Mouse (Mus musculus): ENCODE measurements at regions not wholly inside any gene's neighbourhood (a gene's known extent, or its start where the extent isn't known, plus 50 kb on each side); places are given as distances from the start of the nearest gene placed in this dataset.

DNA sequence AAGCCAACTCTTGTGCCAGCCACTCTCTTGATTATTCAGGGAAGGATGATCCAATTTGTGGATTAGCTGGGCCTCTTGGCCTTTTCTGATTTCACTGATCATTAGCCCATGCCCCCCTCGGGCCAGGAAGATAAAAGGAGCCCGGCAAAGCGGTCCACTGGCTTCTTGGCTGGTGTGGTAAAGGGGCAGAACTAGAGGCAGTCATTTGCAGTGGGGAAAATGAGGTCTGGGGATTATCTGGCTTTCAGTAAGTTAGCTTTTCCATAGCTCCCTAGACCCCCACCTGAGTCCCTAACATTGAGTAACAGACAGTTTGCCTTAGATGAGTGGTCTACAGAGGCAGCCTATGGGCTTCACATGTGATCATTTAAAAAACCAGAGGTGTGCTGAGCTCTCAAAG lies 163.7 kb downstream of the Insig2 start:
- no peak for DNase-seq (ENCODE audit: low spot score in 2 of 2)

DNA sequence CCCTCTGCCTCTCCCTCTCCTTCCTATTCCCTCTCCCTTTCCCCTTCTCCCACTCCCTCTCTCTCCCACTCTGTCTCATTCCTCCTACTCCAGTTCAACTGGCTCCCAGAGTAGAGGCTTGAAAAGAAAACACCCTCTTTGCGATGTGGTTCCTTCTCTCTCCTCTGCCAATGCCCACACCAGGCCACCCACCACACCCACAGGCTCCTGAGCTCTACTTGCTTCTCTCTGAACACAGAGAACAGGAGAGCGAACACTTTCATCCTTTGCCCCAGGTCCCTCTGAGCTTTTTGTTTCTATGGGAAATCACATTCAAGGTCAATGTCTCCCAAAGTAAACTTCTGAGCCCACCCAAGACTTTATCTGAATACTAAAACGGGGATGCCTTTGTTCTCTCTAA lies 155.8 kb downstream of the Insig2 start:
- no peak for DNase-seq (ENCODE audit: low spot score in 2 of 2)

DNA sequence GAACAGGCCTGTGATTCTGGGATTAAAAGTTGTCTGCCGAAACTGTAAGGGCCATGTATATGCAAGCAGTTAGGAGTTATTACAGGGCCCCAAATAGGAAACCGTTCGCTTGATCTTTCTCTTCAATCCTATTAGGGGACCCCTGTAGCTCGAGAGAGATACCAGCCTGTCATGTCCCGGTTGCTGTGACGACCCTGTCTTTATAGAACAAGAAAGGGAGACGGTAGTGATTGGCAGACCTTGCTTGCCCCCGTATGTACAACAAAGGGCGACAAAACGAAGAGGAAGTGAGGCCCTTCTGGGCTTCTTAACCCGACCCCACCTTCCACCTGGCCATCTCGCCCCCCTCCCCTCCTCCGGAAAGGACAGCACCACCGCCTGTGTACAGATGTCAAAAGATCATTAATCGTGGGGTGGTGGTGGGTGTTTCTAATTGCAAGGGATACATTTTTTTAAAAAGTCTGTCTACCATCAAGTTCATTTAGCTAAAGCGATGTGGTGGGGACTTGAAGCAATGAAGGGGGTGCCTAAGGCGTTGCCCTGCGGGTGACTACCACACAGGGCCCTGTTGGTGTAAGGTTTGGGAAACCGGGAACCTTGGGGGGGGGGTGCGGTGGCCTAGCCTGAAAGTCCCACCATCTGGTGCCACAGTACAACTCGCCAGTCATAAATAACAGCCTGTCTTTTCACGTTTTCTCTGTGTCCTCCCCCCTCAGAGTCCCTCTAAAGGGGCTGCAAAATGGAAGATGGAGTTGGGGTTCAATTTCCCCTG lies 155.1 kb downstream of the Insig2 start:
- DNase-seq (ENCODE audit: low spot score in 2 of 2): no peak

DNA sequence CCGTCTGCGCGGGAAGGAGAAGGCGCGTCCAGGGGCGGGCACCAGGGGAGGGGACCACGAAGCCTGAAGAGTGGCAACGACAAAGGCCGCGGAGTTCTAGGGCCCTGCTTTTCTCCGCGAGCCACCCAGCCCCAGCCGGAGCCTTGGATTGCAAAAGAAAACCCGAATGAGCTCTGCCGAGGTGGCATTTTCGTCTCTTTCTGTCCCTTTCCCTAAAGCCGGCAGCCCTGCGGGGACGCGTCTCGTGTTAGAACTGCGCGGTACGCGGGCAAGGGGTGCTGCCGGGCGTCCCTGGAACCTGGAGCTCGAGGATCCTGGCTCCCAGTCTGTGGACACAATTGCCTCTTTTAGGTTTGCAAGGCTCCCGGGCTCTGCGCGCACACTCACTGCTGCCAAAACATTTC lies 154.5 kb downstream of the Insig2 start:
- no peak for DNase-seq (ENCODE audit: low spot score in 2 of 2)

DNA sequence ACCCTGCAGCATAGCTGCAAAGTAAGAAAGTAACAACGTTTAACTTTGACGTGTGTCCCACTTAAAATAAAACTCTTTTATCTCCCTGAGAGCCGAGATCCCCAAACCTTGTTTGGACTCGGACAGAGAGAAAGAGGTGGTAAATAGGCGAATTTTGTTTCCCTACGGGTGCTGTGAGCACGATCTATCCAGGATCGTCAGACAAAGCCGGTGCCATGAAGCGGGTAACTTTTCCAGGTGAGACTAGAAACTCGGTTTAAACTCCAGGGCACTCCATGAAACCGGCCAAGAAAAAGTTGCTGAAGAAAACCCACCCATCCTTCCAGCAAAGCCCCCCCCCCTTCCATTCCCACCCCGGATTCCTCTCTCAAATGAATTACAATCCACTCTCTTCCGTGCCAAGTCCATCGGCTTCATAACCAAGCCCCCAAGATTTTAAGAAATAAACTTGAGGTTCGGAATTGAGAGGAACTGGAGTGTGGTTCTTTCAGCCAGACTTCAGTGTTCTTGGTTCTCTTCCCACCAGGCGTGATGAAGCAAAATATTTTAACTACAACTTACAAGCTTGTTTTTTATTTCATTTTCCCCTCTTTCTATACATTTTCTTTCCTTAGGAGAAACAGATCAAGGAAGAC lies 153.7 kb downstream of the Insig2 start:
- DNase-seq (ENCODE audit: low spot score in 2 of 2): no peak

DNA sequence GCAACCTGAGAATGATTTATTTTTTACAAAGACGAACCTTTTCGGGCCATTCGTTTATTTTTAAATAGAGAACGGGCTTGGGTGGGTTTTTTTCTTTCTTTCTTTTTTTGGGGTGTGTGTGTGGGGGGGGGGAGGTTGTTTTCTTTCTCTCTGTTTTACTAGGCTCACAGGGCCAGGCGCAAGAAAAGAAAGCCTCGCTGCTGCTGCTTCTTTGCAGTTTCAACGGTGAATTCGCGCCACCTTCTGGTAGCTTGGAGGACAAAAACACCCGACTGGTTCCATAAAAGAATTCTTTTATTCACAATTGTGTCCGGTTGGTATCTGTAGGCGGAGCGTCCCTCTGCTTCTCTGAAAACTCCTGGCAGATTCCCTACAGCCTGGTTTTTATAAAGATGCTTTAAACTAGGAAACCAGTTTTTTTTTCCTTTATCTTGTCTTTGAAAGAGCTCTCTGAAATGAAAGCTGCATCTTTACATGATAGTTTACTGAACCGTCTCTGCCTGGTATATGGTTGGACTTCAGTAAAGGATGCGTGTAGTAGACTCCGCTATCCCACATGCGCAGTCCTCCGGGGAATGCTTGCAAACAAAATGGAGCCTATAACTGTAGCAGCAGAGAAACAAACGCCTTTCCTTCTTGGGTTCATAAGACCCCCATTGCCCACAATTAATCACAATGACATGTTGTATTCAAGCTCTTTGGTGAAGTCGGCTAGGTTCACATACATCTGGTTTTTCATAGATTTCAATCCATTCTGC lies 151.9 kb downstream of the Insig2 start:
- DNase-seq (ENCODE audit: low spot score in 2 of 2): peak; percentile 44 to 73

DNA sequence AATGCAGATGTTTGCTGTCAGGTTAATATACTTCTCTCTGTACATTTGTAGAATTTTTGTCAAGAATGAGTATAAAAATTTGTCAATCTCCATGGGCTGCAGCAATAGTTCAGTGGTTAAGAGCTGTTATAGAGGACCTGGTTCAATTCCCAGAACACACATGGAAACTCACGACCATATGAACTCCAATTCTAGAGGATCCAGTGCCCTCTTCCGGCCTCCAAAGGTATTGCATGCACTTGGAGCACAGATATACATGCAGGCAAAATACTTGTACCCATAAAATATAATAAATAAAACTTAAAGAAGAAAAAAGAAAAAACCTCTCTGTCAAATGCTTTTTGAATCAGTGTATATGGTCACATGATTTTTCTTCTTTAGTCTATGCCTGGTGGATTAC lies 143.5 kb downstream of the Insig2 start:
- DNase-seq (ENCODE audit: low spot score in 2 of 2): no peak

DNA sequence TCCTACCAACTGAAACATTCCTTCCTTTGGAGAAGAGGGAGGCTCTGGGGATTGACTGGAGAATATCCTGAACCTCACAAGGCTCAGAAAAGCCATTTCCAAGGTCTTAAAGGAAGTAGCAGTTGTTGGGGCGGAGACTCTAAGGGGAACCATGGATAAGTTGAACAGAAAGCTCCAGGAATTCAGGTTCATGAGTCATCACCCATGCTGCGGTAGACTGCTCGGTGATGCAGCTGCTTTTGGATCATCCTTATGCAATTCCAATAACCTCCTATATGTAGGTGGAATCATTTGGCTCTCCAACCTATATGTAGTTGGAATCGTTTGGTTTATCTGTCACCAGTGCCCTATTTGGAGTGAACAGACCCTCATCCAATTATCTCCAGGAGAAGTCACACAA lies 137.6 kb downstream of the Insig2 start:
- DNase-seq (ENCODE audit: low spot score in 2 of 2): no peak

DNA sequence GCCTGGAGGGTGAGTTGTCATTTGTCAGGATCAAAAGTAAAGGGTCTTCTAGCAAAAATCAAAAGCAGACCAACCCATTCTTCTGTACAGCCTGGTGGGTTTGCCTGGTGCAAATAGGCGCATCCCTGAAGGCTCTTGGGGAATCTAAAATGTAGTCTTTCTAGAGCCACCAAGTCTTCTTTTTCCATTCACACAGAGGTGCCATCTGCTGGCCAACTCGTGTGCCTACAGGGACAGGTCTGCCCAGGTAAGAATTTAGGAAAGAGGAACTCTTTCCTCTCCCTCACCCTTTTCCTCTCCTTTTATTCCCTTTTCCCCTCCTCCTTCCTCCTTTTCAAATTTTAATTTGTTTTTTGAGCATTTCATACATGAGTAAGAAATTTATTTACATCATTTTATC lies 116.5 kb downstream of the Insig2 start:
- no peak for DNase-seq (ENCODE audit: low spot score in 2 of 2)

DNA sequence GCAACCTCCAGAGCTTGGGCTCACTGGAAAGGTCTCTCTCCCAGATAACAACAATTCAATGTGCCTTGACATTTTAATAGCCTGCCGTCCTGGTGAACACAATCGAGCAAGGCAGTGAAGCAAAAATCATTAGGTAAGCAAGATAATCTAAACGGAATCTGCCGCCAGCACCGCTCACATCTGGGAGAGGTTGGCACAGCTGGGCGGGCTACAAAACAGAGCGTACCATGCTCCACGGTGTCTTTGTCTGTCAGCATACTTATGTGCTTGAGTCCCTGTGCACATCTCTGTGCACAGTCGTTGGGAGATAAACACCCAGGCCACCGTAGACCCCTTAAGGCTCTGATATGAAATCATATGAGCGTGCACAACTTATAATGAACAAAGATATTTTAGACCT lies 108.1 kb downstream of the Insig2 start:
- DNase-seq (ENCODE audit: low spot score in 2 of 2): no peak

DNA sequence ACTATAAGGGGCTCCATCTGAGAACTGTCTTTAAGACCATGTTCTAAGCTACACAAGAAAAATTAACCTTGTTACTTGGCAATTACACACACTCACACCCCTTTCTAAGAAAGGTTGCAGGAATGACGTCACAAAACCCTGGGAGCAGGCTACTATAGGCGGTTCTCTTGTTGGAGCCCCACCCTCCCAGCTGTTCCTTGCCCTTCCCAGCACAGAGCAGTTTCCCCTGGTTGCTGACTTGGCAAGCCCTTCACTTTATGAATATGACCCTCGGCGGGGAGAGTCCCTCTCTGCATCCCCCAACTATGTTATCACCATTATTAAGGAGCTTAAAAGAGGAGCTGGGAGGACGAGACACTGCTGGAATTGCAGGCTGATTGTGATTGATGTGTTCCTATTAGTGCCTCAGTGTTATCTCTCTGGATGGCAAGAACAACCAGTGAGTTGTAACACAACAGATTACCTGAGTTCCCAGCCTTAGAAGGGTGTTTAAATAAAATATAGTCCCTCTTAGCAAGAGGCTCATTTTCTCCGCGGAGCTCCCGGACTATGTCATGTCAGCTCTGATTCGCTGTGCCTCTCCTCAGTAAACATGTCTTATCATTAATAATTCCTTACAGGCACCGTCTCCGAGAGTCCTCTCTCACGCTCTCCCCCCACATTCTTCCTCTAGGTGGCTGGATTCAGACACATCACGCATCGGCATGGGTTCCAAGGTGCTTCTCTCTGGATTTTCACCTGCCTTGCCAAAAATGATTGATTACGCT lies 105.7 kb downstream of the Insig2 start:
- DNase-seq (ENCODE audit: low spot score in 2 of 2): no peak

DNA sequence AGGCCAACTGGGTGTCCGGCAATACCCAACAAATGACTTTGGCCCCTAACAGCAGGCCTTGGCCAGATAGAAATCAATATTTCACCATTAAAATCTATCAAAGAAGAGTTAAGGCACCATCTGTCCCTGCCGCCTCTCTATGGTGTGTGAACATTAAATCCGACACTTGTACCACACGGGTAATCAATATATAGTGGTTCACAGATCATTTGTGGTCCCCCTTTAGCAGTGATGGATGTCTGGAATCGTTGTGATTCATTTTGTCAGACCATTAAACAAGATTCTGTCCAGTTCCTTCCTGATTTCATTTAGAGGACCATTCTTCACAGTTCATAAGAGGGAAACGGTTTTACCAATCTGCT lies 105.2 kb downstream of the Insig2 start:
- DNase-seq (ENCODE audit: low spot score in 2 of 2): no peak

DNA sequence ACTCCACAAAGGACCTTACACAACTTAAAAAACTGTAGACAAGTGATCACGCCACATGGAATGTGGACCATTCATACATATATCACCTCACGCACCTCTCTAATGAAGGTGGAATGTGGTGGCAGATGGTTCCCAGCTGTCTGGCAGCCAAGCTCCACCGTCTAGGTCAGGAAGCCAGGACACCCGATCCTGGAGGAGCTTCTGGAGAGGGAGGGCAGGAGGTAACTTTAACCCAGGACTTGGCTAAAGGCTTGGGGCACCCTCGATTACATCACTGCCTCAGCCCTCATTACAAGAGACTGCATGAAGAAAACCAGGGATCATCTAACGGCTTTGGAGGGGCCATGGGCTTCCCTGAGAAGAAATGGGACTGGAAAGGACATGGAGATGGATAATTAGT lies 88.8 kb downstream of the Insig2 start:
- no peak for DNase-seq (ENCODE audit: low spot score in 2 of 2)

DNA sequence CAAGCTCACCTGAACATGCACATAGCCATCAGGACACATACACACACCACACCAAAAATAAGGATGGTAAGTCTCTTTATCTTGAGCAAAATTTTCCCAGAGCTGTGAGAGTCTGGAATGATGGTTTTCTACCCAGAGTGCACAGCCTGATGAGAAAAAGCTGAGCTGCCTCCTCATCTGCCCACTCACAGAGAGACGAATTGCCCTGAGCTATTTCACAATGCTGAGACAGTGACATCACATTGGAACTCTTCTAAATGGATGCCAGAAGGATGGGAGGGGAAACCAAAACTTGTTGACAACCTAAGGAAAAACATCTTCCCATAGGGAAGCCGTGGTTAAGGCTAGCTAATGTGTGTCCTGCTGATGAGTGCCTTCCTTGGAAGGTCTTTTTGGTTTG lies 84.8 kb downstream of the Insig2 start:
- DNase-seq (ENCODE audit: low spot score in 2 of 2): no peak

DNA sequence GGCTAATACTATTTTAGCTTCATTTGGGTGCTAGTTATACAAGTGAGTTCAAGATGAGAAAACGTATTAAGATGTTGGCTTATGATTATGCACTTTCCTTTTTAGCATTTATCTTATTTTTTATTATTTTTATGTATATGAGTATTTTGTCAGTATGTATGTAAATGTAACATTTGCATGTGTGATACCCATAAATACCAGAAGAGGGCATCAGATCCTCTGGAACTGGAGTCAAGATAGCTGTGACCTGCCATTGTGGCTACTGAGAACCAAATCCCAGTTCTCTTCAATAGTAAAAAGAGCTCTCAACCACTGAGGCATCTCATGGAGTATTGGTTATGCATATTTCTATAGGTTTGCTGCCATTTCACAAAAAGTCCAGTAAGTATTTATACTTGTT lies 83.3 kb downstream of the Insig2 start:
- DNase-seq (ENCODE audit: low spot score in 2 of 2): no peak

DNA sequence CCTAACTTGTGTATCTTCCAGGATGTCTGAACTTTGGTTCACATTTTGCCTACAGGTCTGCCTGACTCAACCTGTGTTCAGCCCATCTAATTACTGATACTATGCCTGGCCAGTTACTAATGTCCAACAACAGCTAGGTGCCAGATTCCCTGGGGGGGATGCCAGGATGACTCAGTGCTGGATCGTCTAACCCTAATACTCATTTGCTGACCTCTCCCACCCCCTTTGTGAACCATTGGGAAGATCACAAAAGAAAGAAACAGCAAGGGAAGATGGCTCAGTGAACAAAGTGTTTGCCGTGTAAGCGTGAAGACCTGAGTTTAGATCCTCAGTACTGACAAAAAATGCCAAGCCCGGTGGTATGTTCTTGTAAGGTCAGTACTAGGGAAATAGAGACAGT lies 81.7 kb downstream of the Insig2 start:
- no peak for DNase-seq (ENCODE audit: low spot score in 2 of 2)

DNA sequence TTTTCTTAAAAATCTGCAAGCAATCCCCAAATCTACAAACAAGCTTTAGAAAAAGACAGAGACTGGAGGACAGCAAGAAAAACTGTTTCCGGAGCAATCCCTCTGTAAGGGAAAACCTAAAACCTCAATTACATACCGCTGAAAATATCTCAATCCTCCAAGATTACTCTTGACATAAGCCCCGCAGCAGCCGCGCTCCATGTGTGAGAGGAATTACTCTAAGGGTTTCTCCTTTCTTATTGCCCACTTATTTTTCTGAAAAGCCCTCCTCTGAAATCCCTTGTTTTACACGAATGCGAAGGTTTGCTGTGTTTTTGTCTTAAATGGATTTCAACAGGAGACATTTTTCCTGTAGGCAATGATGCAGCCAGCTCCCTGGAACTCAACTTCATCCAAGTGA lies 80.3 kb downstream of the Insig2 start:
- no peak for DNase-seq (ENCODE audit: low spot score in 2 of 2)

DNA sequence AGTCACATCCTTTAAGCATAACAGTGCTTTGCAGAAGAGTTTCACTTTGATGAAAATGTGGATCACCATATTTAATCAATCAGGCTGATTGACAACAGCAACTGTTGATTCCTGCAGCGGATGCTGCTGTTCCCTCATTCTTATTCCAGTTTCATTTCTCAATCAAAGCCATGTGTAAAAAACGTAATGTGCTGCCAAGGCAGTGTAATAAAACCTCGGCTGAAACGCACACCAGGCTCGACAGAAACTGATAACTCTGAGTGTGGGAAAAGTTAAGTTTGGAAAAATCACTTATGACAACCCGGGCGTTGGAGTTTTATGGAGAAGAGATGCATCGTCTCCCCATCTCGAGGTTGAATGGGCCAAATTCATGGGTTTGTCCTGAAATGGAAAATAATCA lies 78.2 kb downstream of the Insig2 start:
- DNase-seq (ENCODE audit: low spot score in 2 of 2): no peak
